Mouse (Mus musculus): ENCODE data around the gene Morn3. TPM values are rescaled to one million over a fixed set of nuclear protein-coding genes. Genes with fewer than 3 reads are reported as not detected.

Morn3 gene
- polyA plus RNA-seq, 1 experiment from 2014 or later = not detected

- Histone ChIP-seq H3K4me1 (ENCODE audit: control insufficient read depth, insufficient read depth, low read length) (peaks cover 7% of the 10 kb centered on the region; the same call in 1 of the 2 replicates), H3K9ac (ENCODE audit: low read length) (no peak overlapping the region), H3K27me3 (ENCODE audit: control insufficient read depth, insufficient read depth, low read length) (no peaks in the 10 kb centered on the region), H3K4me2 (no peak overlapping the region), H3K9me3 (ENCODE audit: control insufficient read depth, low read length) (no peaks in the 10 kb centered on the region), H3K4me3 (ENCODE audit: low read depth, low read length) (no peak overlapping the region), H3K36me3 (ENCODE audit: control insufficient read depth, insufficient read depth, low read length) (no peaks in the 10 kb centered on the region; the same call in 1 of the 2 replicates), H3K27ac (ENCODE audit: low read depth, low read length) (no peak overlapping the region)
- ATAC-seq (ENCODE audit: low FRiP score) (no peak), DNase-seq (ENCODE audit: low spot score, missing footprints) (no peak)
- WGBS = 82% methylated on average over 9 of the region's 9 CpGs
Observed at GRCm38 (mm10) chr5:123050918-123051317, 4.1 kb upstream of the Morn3 start.

- H3K9me3 ChIP-seq (ENCODE audit: control insufficient read depth, low read length) = no peaks in the 10 kb centered on the region
- ATAC-seq (ENCODE audit: low FRiP score) (peak; percentile 70), DNase-seq (ENCODE audit: low spot score, missing footprints) (peak; percentile 91)
- H3K9ac ChIP-seq (ENCODE audit: low read length) = peak overlapping the region; percentile 63
- H3K36me3 ChIP-seq (ENCODE audit: control insufficient read depth, insufficient read depth, low read length) = no peaks in the 10 kb centered on the region; the same call in 1 of the 2 replicates
- H3K27ac ChIP-seq (ENCODE audit: low read depth, low read length) = no peak overlapping the region; the same call in 1 of the 2 replicates
- WGBS = 4% methylated on average over 12 of the region's 12 CpGs
- H3K4me2 ChIP-seq = peak overlapping the region; percentile 51
- H3K27me3 ChIP-seq (ENCODE audit: control insufficient read depth, insufficient read depth, low read length) = no peaks in the 10 kb centered on the region
- peak overlapping the region; percentile 21 for H3K4me3 ChIP-seq (ENCODE audit: low read depth, low read length)
- H3K4me1 ChIP-seq (ENCODE audit: control insufficient read depth, insufficient read depth, low read length) = peaks cover 7% of the 10 kb centered on the region; the same call in 1 of the 2 replicates
Observed at GRCm38 (mm10) chr5:123049271-123049670, 2.5 kb upstream of the Morn3 start.

GRCm38 (mm10) chr5:123045561-123046295, 1.1 kb downstream of the Morn3 start:
- Histone ChIP-seq H3K27me3 (ENCODE audit: control insufficient read depth, insufficient read depth, low read length) (no peaks in the 10 kb centered on the region), H3K9me3 (ENCODE audit: control insufficient read depth, low read length) (no peaks in the 10 kb centered on the region), H3K36me3 (ENCODE audit: control insufficient read depth, insufficient read depth, low read length) (no peaks in the 10 kb centered on the region), H3K4me2 (no peak overlapping the region), H3K4me1 (ENCODE audit: control insufficient read depth, insufficient read depth, low read length) (peaks cover 7% of the 10 kb centered on the region; the same call in 1 of the 2 replicates), H3K9ac (ENCODE audit: low read length) (no peak overlapping the region), H3K4me3 (ENCODE audit: low read depth, low read length) (no peak overlapping the region), H3K27ac (ENCODE audit: low read depth, low read length) (no peak overlapping the region)
- WGBS = 42% methylated on average over 9 of the region's 9 CpGs
- DNase-seq (ENCODE audit: low spot score, missing footprints) (peak; percentile 88), ATAC-seq (ENCODE audit: low FRiP score) (no peak)

GRCm38 (mm10) chr5:123043856-123044255, 3.0 kb downstream of the Morn3 start:
- no peaks in the 10 kb centered on the region for H3K4me1 ChIP-seq (ENCODE audit: control insufficient read depth, insufficient read depth, low read length)
- no peak overlapping the region for H3K4me2 ChIP-seq
- no peak for ATAC-seq (ENCODE audit: low FRiP score)
- H3K27me3 ChIP-seq (ENCODE audit: control insufficient read depth, insufficient read depth, low read length) = no peaks in the 10 kb centered on the region
- peak; percentile 84 for DNase-seq (ENCODE audit: low spot score, missing footprints)
- no peaks in the 10 kb centered on the region for H3K36me3 ChIP-seq (ENCODE audit: control insufficient read depth, insufficient read depth, low read length)
- WGBS = 22% methylated on average over 7 of the region's 7 CpGs
- H3K27ac ChIP-seq (ENCODE audit: low read depth, low read length) = no peak overlapping the region
- H3K4me3 ChIP-seq (ENCODE audit: low read depth, low read length) = no peak overlapping the region
- H3K9ac ChIP-seq (ENCODE audit: low read length) = no peak overlapping the region
- no peaks in the 10 kb centered on the region for H3K9me3 ChIP-seq (ENCODE audit: control insufficient read depth, low read length)

GRCm38 (mm10) chr5:123040796-123041195, 6.0 kb downstream of the Morn3 start:
- Histone ChIP-seq H3K27ac (ENCODE audit: low read depth, low read length) (no peak overlapping the region), H3K4me1 (ENCODE audit: control insufficient read depth, insufficient read depth, low read length) (no peaks in the 10 kb centered on the region), H3K9ac (ENCODE audit: low read length) (no peak overlapping the region), H3K36me3 (ENCODE audit: control insufficient read depth, insufficient read depth, low read length) (no peaks in the 10 kb centered on the region), H3K9me3 (ENCODE audit: control insufficient read depth, low read length) (no peaks in the 10 kb centered on the region), H3K27me3 (ENCODE audit: control insufficient read depth, insufficient read depth, low read length) (no peaks in the 10 kb centered on the region), H3K4me3 (ENCODE audit: low read depth, low read length) (no peak overlapping the region), H3K4me2 (no peak overlapping the region)
- no peak for ATAC-seq (ENCODE audit: low FRiP score)
- 57% methylated on average over 7 of the region's 7 CpGs for WGBS
- no peak for DNase-seq (ENCODE audit: low spot score, missing footprints)

GRCm38 (mm10) chr5:123039120-123039752, 7.6 kb downstream of the Morn3 start:
- DNase-seq (ENCODE audit: low spot score, missing footprints) (peak; percentile 91), ATAC-seq (ENCODE audit: low FRiP score) (peak; percentile 38; the same call in 1 of the 2 replicates)
- H3K4me2 ChIP-seq = peak overlapping the region; percentile 55
- H3K27me3 ChIP-seq (ENCODE audit: control insufficient read depth, insufficient read depth, low read length) = no peaks in the 10 kb centered on the region
- H3K9me3 ChIP-seq (ENCODE audit: control insufficient read depth, low read length) = no peaks in the 10 kb centered on the region
- H3K27ac ChIP-seq (ENCODE audit: low read depth, low read length) = no peak overlapping the region
- 3% methylated on average over 25 of the region's 25 CpGs for WGBS
- H3K4me3 ChIP-seq (ENCODE audit: low read depth, low read length) = peak overlapping the region; percentile 19
- H3K36me3 ChIP-seq (ENCODE audit: control insufficient read depth, insufficient read depth, low read length) = no peaks in the 10 kb centered on the region
- H3K4me1 ChIP-seq (ENCODE audit: control insufficient read depth, insufficient read depth, low read length) = no peaks in the 10 kb centered on the region
- H3K9ac ChIP-seq (ENCODE audit: low read length) = peak overlapping the region; percentile 38; the same call in 1 of the 2 replicates

- no peak overlapping the region for H3K27ac ChIP-seq (ENCODE audit: low read depth, low read length)
- no peak for ATAC-seq (ENCODE audit: low FRiP score)
- H3K4me2 ChIP-seq = no peak overlapping the region
- H3K9me3 ChIP-seq (ENCODE audit: control insufficient read depth, low read length) = no peaks in the 10 kb centered on the region
- no peaks in the 10 kb centered on the region for H3K36me3 ChIP-seq (ENCODE audit: control insufficient read depth, insufficient read depth, low read length)
- H3K9ac ChIP-seq (ENCODE audit: low read length) = no peak overlapping the region
- no peaks in the 10 kb centered on the region for H3K27me3 ChIP-seq (ENCODE audit: control insufficient read depth, insufficient read depth, low read length)
- no peak overlapping the region for H3K4me3 ChIP-seq (ENCODE audit: low read depth, low read length)
- no peaks in the 10 kb centered on the region for H3K4me1 ChIP-seq (ENCODE audit: control insufficient read depth, insufficient read depth, low read length)
- DNase-seq (ENCODE audit: low spot score, missing footprints) = no peak
- WGBS = 89% methylated on average over 5 of the region's 5 CpGs
Observed at GRCm38 (mm10) chr5:123038115-123038514, 8.7 kb downstream of the Morn3 start.

- Histone ChIP-seq H3K27ac (ENCODE audit: low read depth, low read length) (no peak overlapping the region), H3K4me3 (ENCODE audit: low read depth, low read length) (no peak overlapping the region), H3K27me3 (ENCODE audit: control insufficient read depth, insufficient read depth, low read length) (no peaks in the 10 kb centered on the region), H3K9ac (ENCODE audit: low read length) (0 out of 2 replicates have a peak overlapping the region, but pooled peaks have one; percentile 20), H3K4me1 (ENCODE audit: control insufficient read depth, insufficient read depth, low read length) (no peaks in the 10 kb centered on the region), H3K36me3 (ENCODE audit: control insufficient read depth, insufficient read depth, low read length) (no peaks in the 10 kb centered on the region), H3K9me3 (ENCODE audit: control insufficient read depth, low read length) (no peaks in the 10 kb centered on the region), H3K4me2 (no peak overlapping the region)
- no peak for ATAC-seq (ENCODE audit: low FRiP score)
- no peak for DNase-seq (ENCODE audit: low spot score, missing footprints)
- 36% methylated on average over 6 of the region's 6 CpGs for WGBS
Observed at GRCm38 (mm10) chr5:123035564-123035963, 11.3 kb downstream of the Morn3 start.

GRCm38 (mm10) chr5:123035089-123035488, 11.7 kb downstream of the Morn3 start:
- Histone ChIP-seq H3K36me3 (ENCODE audit: control insufficient read depth, insufficient read depth, low read length) (no peaks in the 10 kb centered on the region), H3K9me3 (ENCODE audit: control insufficient read depth, low read length) (no peaks in the 10 kb centered on the region), H3K27ac (ENCODE audit: low read depth, low read length) (no peak overlapping the region), H3K4me3 (ENCODE audit: low read depth, low read length) (no peak overlapping the region), H3K4me1 (ENCODE audit: control insufficient read depth, insufficient read depth, low read length) (no peaks in the 10 kb centered on the region), H3K9ac (ENCODE audit: low read length) (no peak overlapping the region), H3K27me3 (ENCODE audit: control insufficient read depth, insufficient read depth, low read length) (no peaks in the 10 kb centered on the region), H3K4me2 (no peak overlapping the region)
- DNase-seq (ENCODE audit: low spot score, missing footprints) (no peak), ATAC-seq (ENCODE audit: low FRiP score) (no peak)
- WGBS = 84% methylated on average over 4 of the region's 4 CpGs

Measured in midbrain, embryonic 11.5 days (tissue).